Mouse (Mus musculus) T-cell, adult 2 months (primary cell): ENCODE results near the gene Rln1.
A peak's percentile ranks its signal among the peaks of the same experiment; 100 is the strongest.

Source experiments
- DNase-seq: peaks from one replicate; pipeline ENCODE4 v3.0.0; 2022; ENCODE audit warnings: low spot score

Gene Rln1

GRCm38 (mm10) chr19:29361468-29362130, 27.1 kb upstream of the Rln1 start:
- DNase-seq = peak; percentile 86

- DNase-seq = no peak
These were observed 25.8 kb upstream of the Rln1 start for GRCm38 (mm10) chr19:29360251-29360650.

- DNase-seq = no peak
These were observed 21.8 kb upstream of the Rln1 start for GRCm38 (mm10) chr19:29356281-29356680.

GRCm38 (mm10) chr19:29354895-29355877, 20.7 kb upstream of the Rln1 start:
- peak; percentile 82 for DNase-seq

- DNase-seq = no peak
These were observed 16.5 kb upstream of the Rln1 start for GRCm38 (mm10) chr19:29350991-29351390.

GRCm38 (mm10) chr19:29345636-29346035, 11.2 kb upstream of the Rln1 start:
- DNase-seq = no peak

GRCm38 (mm10) chr19:29344868-29345267, 10.4 kb upstream of the Rln1 start:
- DNase-seq = no peak

GRCm38 (mm10) chr19:29342281-29342680, 7.8 kb upstream of the Rln1 start:
- DNase-seq = no peak

- DNase-seq = no peak
These were observed 6.6 kb upstream of the Rln1 start for GRCm38 (mm10) chr19:29341029-29341428.

- no peak for DNase-seq
These were observed 2.2 kb upstream of the Rln1 start for GRCm38 (mm10) chr19:29336624-29337023.

- DNase-seq = no peak
These were observed 7.5 kb downstream of the Rln1 start for GRCm38 (mm10) chr19:29326822-29327552.

- no peak for DNase-seq
These were observed 8.1 kb downstream of the Rln1 start for GRCm38 (mm10) chr19:29326396-29326795.

- DNase-seq = no peak
These were observed 8.7 kb downstream of the Rln1 start for GRCm38 (mm10) chr19:29325852-29326180.

GRCm38 (mm10) chr19:29325053-29325851, 9.2 kb downstream of the Rln1 start, which contains the start of gene Insl6:
TSS of gene Insl6 (minus strand) at chr19:29325356.
- peak; percentile 65 for DNase-seq

- DNase-seq = peak; percentile 12
These were observed 10.9 kb downstream of the Rln1 start for GRCm38 (mm10) chr19:29323416-29324049.

- DNase-seq = no peak
These were observed 21.8 kb downstream of the Rln1 start for GRCm38 (mm10) chr19:29312661-29313060.

- DNase-seq = no peak
These were observed 22.7 kb downstream of the Rln1 start for GRCm38 (mm10) chr19:29311791-29312190.

- no peak for DNase-seq
These were observed 25.6 kb downstream of the Rln1 start for GRCm38 (mm10) chr19:29308832-29309231.

- no peak for DNase-seq
These were observed 32.4 kb downstream of the Rln1 start for GRCm38 (mm10) chr19:29302119-29302518.

- DNase-seq = no peak
These were observed 33.6 kb downstream of the Rln1 start for GRCm38 (mm10) chr19:29300919-29301318.

GRCm38 (mm10) chr19:29297366-29297765, 37.1 kb downstream of the Rln1 start:
- no peak for DNase-seq
